Mouse (Mus musculus) subcutaneous adipose tissue, adult 2 months (tissue): ENCODE data around the gene Tas2r124. TPM values are rescaled to one million over a fixed set of nuclear protein-coding genes. Genes with fewer than 3 reads are reported as not detected.

Experiments used
- polyA plus RNA-seq: library from polyadenylated mRNA; depleted of rRNA; stranded (reverse); fragments of >200 nt; gene quantifications from 2 replicates; pipeline ENCODE4 v1.2.3, GENCODE M21; 2012; ENCODE audit warnings: low replicate concordance; rRNA removed

The Tas2r124 gene
- not detected in 2 replicates for polyA plus RNA-seq

DNA sequence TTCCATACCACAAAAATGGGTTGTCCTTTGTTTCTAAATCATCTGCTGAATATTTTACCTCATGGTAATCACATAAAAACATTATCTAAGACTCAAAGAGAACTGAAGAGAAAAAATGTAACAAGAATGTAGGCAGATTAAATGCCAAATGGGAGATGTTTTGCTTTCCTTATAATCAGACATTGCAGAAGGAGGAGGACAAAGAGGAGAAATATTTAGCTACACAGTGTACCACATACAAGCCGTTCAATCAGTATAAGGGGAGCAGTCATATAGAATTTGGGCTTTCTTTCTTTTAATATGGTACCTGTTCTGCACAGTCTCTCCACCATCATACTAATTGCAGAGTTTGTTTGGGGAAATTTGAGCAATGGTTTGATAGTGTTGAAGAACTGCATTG is at the start of gene Tas2r124:
Gene Tas2r124 (plus strand): TSS at position 301 of the 400 bp plus-strand sequence.

DNA sequence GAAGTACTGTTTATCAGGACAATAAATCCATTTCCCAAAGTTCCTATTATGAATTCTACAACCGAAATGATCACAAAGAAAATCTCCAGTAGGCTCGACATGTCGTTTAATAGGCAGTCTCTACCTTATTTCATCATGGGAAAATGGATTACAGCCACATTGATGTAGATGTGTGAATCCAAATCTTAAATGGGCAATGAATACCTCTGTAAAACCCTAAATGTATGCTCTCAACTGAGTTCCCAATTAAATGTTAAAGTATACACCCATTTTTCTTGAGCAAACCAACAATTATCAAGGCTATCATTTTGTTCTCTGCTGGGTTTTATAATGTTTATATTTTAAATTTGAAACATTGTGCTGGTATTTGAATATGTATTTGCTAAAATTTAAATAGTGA is 42.7 kb upstream of the Tas2r124 start, which contains the start of gene Tas2r122:
Gene Tas2r122 (minus strand): TSS at position 101 of the 400 bp plus-strand sequence.

GRCm38 (mm10) chr6:132737935-132738334 is 16.6 kb upstream of the Tas2r124 start, which contains the start of gene Tas2r115:
Gene Tas2r115, minus strand, starts transcription at chr6:132738035.

DNA sequence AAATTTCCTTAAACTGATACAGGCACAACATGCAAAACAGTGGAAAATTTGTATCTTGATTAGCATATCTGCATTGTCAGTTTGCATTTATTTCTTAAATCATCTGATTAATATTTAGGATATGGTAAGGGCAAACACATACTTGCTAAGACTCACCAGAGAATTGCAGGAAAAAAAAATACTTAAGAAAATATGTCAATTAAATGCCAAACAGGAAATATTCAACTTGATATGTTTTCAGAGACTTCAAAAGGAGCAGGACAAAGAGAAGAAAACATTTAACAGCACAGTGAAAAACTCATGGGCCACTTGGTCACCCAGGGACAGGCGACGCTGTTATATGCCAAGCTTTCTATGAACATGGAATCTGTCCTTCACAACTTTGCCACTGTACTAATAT is 7.3 kb downstream of the Tas2r124 start, which contains the start of gene Tas2r102:
Gene Tas2r102 (plus strand): TSS at position 301 of the 400 bp plus-strand sequence.

GRCm38 (mm10) chr6:132778062-132778461 is 23.5 kb downstream of the Tas2r124 start, which contains the start of gene Tas2r136:
Gene Tas2r136, minus strand, starts transcription at chr6:132778162.

GRCm38 (mm10) chr6:132802518-132802917 is 48.0 kb downstream of the Tas2r124 start, which contains the start of gene Tas2r117:
Gene Tas2r117, plus strand, starts transcription at chr6:132802818.

Other genes with a start within 250 kb of the Tas2r124 start
- not detected in 2 replicates for gene Prh1, start 184.9 kb upstream of the Tas2r124 start, polyA plus RNA-seq
- gene Prp2, start 158.8 kb upstream of the Tas2r124 start, polyA plus RNA-seq: not detected in 2 replicates
- gene A630073D07Rik, start 103.2 kb upstream of the Tas2r124 start, polyA plus RNA-seq: not detected in 2 replicates
- gene Tas2r120, start 97.8 kb upstream of the Tas2r124 start, polyA plus RNA-seq: not detected in 2 replicates
- not detected in 2 replicates for gene Tas2r121, start 53.7 kb upstream of the Tas2r124 start, polyA plus RNA-seq
- not detected in 2 replicates for gene Tas2r122, start 42.8 kb upstream of the Tas2r124 start, polyA plus RNA-seq
- not detected in 2 replicates for gene Tas2r115, start 16.7 kb upstream of the Tas2r124 start, polyA plus RNA-seq
- not detected in 2 replicates for gene Tas2r102, start 7.4 kb downstream of the Tas2r124 start, polyA plus RNA-seq
- not detected in 2 replicates for gene Tas2r136, start 23.4 kb downstream of the Tas2r124 start, polyA plus RNA-seq
- not detected in 2 replicates for gene Tas2r117, start 48.1 kb downstream of the Tas2r124 start, polyA plus RNA-seq
- gene Tas2r123, start 92.4 kb downstream of the Tas2r124 start, polyA plus RNA-seq: not detected in 2 replicates
- not detected in 2 replicates for gene Tas2r116, start 100.7 kb downstream of the Tas2r124 start, polyA plus RNA-seq
- not detected in 2 replicates for gene Tas2r110, start 113.3 kb downstream of the Tas2r124 start, polyA plus RNA-seq
- gene Tas2r113, start 138.3 kb downstream of the Tas2r124 start, polyA plus RNA-seq: not detected in 2 replicates
- not detected in 2 replicates for gene Tas2r125, start 154.9 kb downstream of the Tas2r124 start, polyA plus RNA-seq
- not detected in 2 replicates for gene Tas2r129, start 196.4 kb downstream of the Tas2r124 start, polyA plus RNA-seq
- gene Tas2r131, start 203.2 kb downstream of the Tas2r124 start, polyA plus RNA-seq: not detected in 2 replicates
- not detected in 2 replicates for gene Tas2r109, start 226.2 kb downstream of the Tas2r124 start, polyA plus RNA-seq